ENCODE assay signal across 8 mouse cellular contexts in the genomic region with DNA sequence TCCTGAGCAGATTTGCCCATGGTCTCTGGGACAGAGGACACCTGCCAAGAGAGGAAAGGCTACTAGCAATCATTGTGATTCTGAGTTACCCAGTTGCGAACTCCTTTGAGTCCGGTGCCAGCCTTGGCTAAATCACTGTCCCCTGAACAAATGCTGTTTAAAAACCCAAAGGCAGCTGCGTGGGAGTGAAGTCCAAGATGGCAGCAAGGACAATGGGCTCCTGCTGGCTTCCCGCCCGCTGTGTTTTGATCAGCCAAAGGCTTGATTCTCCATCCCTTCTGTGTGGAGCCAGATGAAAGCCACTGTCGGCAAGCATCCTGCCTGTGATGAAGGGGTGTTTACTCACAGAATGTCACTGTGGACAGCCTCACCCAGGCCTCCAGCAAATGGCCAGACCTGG.
DNase-seq lines count a peak whose midpoint lies in the region; ATAC-seq and TF ChIP-seq lines count a peak whose summit lies in the region.

No protein-coding gene starts in this region.

- H3K27me3 ChIP-seq in neural tube, embryonic 14.5 days (ENCODE audit: control insufficient read depth, insufficient read depth, low read length): no peaks in the 10 kb centered on the region
- H3K27me3 ChIP-seq in kidney, adult 2 months (replicated peaks; ENCODE audit: control insufficient read depth, insufficient read depth, low read length): no peaks in the 10 kb centered on the region

- intact Hi-C loops in gastrocnemius, postnatal 14 days (cut with DNase I; ENCODE audit: low total_unique reads): loop anchor here (5.0 to 10.0 kb wide), 2 partner anchors 105 to 578 kb away; no protein-coding TSS in a partner anchor
- intact Hi-C loops in gastrocnemius, postnatal 36 days (cut with DNase I): loop anchor here (5.0 kb wide), 1 partner anchor 585 kb away; no protein-coding TSS in a partner anchor

- H3K4me1 ChIP-seq in neural tube, embryonic 14.5 days (ENCODE audit: control insufficient read depth, insufficient read depth, low read length): no peaks in the 10 kb centered on the region
- H3K4me1 ChIP-seq in kidney, adult 2 months (ENCODE audit: control insufficient read depth, insufficient read depth, low read length): no peaks in the 10 kb centered on the region

- H3K27ac ChIP-seq in neural tube, embryonic 14.5 days (ENCODE audit: low read depth, low read length): peak overlapping the region; percentile 28; the same call in 1 of the 2 replicates
- no peak overlapping the region for H3K27ac ChIP-seq in kidney, adult 2 months (ENCODE audit: insufficient read depth, low read depth, low read length)

- TF ChIP-seq POLR2A in kidney, adult 2 months (IDR thresholded peaks at IDR 0.05; ENCODE audit: low read depth, low read length): no peak

- no peaks in the 10 kb centered on the region for H3K9me3 ChIP-seq in neural tube, embryonic 14.5 days (ENCODE audit: control insufficient read depth, low read length)

- DNase-seq in gastrocnemius, postnatal 14 days: peak; percentile 14
- no peak for DNase-seq in gastrocnemius, postnatal 36 days
- peak; percentile 59 to 66 for DNase-seq in frontal cortex, postnatal 14 days (ENCODE audit: low spot score in 2 of 2)
- peak; percentile 23 to 60 for DNase-seq in left cerebral cortex, adult 8-10 months (ENCODE audit: low spot score in 2 of 2)
- DNase-seq in kidney, adult 2 months: no peak
- DNase-seq in adrenal gland, postnatal 4 days (ENCODE audit: low spot score in 2 of 2): no peak
- DNase-seq in adrenal gland, postnatal 14 days: no peak

- 17% methylated on average over 6 of the region's 6 CpGs for WGBS in neural tube, embryonic 14.5 days
- WGBS in kidney, adult 2 months: 65% methylated on average over 6 of the region's 6 CpGs

- H3K4me3 ChIP-seq in neural tube, embryonic 14.5 days (ENCODE audit: low read depth, low read length): no peak overlapping the region
- H3K4me3 ChIP-seq in kidney, adult 2 months (ENCODE audit: insufficient read depth, low read depth, low read length): no peak overlapping the region

- no peaks in the 10 kb centered on the region for H3K36me3 ChIP-seq in neural tube, embryonic 14.5 days (ENCODE audit: control insufficient read depth, insufficient read depth, low read length)
- no peaks in the 10 kb centered on the region for H3K36me3 ChIP-seq in kidney, adult 2 months (ENCODE audit: control insufficient read depth, insufficient read depth, low read length)

- TF ChIP-seq CTCF in kidney, adult 2 months (conservative IDR thresholded peaks at IDR 0.05; ENCODE audit: insufficient read depth, insufficient read length, low read depth, low read length): no peak

- H3K9ac ChIP-seq in neural tube, embryonic 14.5 days (replicated peaks; ENCODE audit: low read depth, low read length): no peak overlapping the region

- H3K4me2 ChIP-seq in neural tube, embryonic 14.5 days (ENCODE audit: low read depth, low read length): no peak overlapping the region

- peak; percentile 68 for ATAC-seq in neural tube, embryonic 14.5 days (ENCODE audit: low read depth)

Comparison
In these comparisons a context has a peak if more than half of its experiments do, and no peak if none do; other contexts are left out.
1. DNase-seq: peak in gastrocnemius, postnatal 14 days (single experiment), frontal cortex, postnatal 14 days (2 of 2) and left cerebral cortex, adult 8-10 months (2 of 2); none in gastrocnemius, postnatal 36 days (0 of 2), kidney, adult 2 months (single experiment), adrenal gland, postnatal 4 days (0 of 2) and adrenal gland, postnatal 14 days (single experiment).